Mouse (Mus musculus) thymus, adult 2 months (tissue): Measurements from ENCODE around the gene Rreb1. TPM values are rescaled to one million over a fixed set of nuclear protein-coding genes. Genes with fewer than 3 reads are reported as not detected.
"Not testable (repeated sequence)": the region's sequence is repeated elsewhere in the genome, so short reads cannot be mapped to it uniquely, and the experiment has no call there.

Experiments
- DNase-seq: peaks from one replicate; pipeline ENCODE4 v3.0.0; 2021
- H3K27ac ChIP-seq: fragments of 200-500 bp; 2 replicates; pipeline ENCODE4 v1.5.1; 2012; ENCODE audit warnings: low read length, control low read depth; ENCODE audit not compliant: control insufficient read depth, insufficient read depth
- H3K27me3 ChIP-seq: fragments of 200-500 bp; 2 replicates; pipeline ENCODE4 v1.6.1; 2012; ENCODE audit warnings: mild to moderate bottlenecking, low read length, moderate library complexity, mixed read lengths; ENCODE audit not compliant: control insufficient read depth, insufficient read depth
- H3K36me3 ChIP-seq: fragments of 200-500 bp; 2 replicates; pipeline ENCODE4 v1.6.1; 2012; ENCODE audit warnings: mild to moderate bottlenecking, low read length, moderate library complexity; ENCODE audit not compliant: control insufficient read depth, insufficient read depth
- H3K4me1 ChIP-seq: fragments of 200-500 bp; replicated peaks from 2 replicates; pipeline ENCODE4 v1.6.1; 2012; ENCODE audit warnings: low read length; ENCODE audit not compliant: control insufficient read depth, insufficient read depth
- H3K4me3 ChIP-seq: fragments of 200-500 bp; 2 replicates; pipeline ENCODE4 v1.5.1; 2012; ENCODE audit warnings: mild to moderate bottlenecking, low read length, control low read depth, moderate library complexity; ENCODE audit not compliant: control insufficient read depth, insufficient read depth
- CTCF ChIP-seq: fragments of 200-500 bp; IDR thresholded peaks from 2 replicates; pipeline ENCODE4 v1.5.1; 2012; ENCODE audit warnings: mild to moderate bottlenecking, control low read depth, low read length, moderate library complexity, borderline replicate concordance; ENCODE audit not compliant: control insufficient read depth, poor library complexity, insufficient read depth; ENCODE audit errors: extremely low read depth
- POLR2A ChIP-seq: fragments of 200-500 bp; IDR thresholded peaks from 2 replicates; pipeline ENCODE4 v1.6.1; 2012; ENCODE audit warnings: mild to moderate bottlenecking, low read length, control low read depth, moderate library complexity; ENCODE audit not compliant: control insufficient read depth, poor library complexity, insufficient read depth; ENCODE audit errors: extremely low read depth
- WGBS: fragments of 180-500 bp; shearing (Covaris S2); methylation state at CpG from one replicate; pipeline ENCODE4 v1.1.7; 2018; 5-methylcytosine and 5-hydroxymethylcytosine counted together
- polyA plus RNA-seq: library from polyadenylated mRNA; depleted of rRNA; stranded (reverse); fragments of >200 nt; gene quantifications from 2 replicates; pipeline ENCODE4 v1.2.3, GENCODE M21; 2012

Gene Rreb1
- polyA plus RNA-seq, 1 experiment: 37.5 TPM

GRCm38 (mm10) chr13:37830256-37830655 is 52.1 kb downstream of the Rreb1 start:
- no peak overlapping the region for H3K27ac ChIP-seq
- H3K27me3 ChIP-seq: no peaks in the 10 kb centered on the region
- WGBS: 37% methylated on average over 2 of the region's 2 CpGs
- H3K4me3 ChIP-seq: no peak overlapping the region
- H3K36me3 ChIP-seq: no peaks in the 10 kb centered on the region
- DNase-seq: no peak
- H3K4me1 ChIP-seq: peaks cover 35% of the 10 kb centered on the region
- no peak for TF ChIP-seq CTCF
- no peak for TF ChIP-seq POLR2A

GRCm38 (mm10) chr13:37830874-37831311 is 52.7 kb downstream of the Rreb1 start:
- H3K27ac ChIP-seq: no peak overlapping the region
- no peaks in the 10 kb centered on the region for H3K27me3 ChIP-seq
- H3K4me3 ChIP-seq: no peak overlapping the region
- no peaks in the 10 kb centered on the region for H3K36me3 ChIP-seq
- peaks cover 35% of the 10 kb centered on the region for H3K4me1 ChIP-seq
- WGBS: 60% methylated on average over 4 of the region's 4 CpGs
- TF ChIP-seq CTCF: no peak
- DNase-seq: no peak

GRCm38 (mm10) chr13:37832481-37832880 is 54.3 kb downstream of the Rreb1 start:
- WGBS: 57% methylated on average over 5 of the region's 5 CpGs

DNA sequence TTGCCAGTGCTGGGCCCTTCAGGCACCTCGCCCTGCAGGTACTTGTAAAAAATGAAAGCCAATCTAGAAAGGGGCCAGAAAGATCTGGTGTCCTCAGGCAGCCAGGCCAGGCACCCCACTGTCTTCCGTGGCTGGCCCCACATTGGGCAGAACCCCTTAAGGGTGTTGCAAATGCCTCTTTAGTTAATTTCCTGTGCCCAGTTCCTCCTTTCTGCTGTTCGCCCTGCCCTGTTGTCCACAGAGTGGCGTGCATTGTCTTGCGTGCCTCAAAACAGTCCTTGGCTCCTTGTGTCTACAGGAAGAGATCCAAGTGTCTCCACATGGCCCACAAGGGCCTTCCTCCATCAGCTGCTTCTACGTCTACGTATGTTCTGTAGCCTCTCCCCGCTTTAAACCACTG is 55.3 kb downstream of the Rreb1 start:
- Histone ChIP-seq H3K4me3 (no peak overlapping the region), H3K27ac (no peak overlapping the region), H3K4me1 (peaks cover 31% of the 10 kb centered on the region), H3K36me3 (no peaks in the 10 kb centered on the region), H3K27me3 (no peaks in the 10 kb centered on the region)
- no peak for TF ChIP-seq POLR2A
- TF ChIP-seq CTCF: no peak
- no peak for DNase-seq
- 66% methylated on average over 8 of the region's 8 CpGs for WGBS

More at GRCm38 (mm10) chr13:37832481-37832880, 54.3 kb downstream of the Rreb1 start:
- Histone ChIP-seq H3K27me3 (no peaks in the 10 kb centered on the region), H3K27ac (no peak overlapping the region), H3K4me3 (no peak overlapping the region), H3K4me1 (peaks cover 35% of the 10 kb centered on the region), H3K36me3 (no peaks in the 10 kb centered on the region)
- TF ChIP-seq POLR2A (no peak), CTCF (no peak)
- no peak for DNase-seq

GRCm38 (mm10) chr13:37835296-37835695 is 57.1 kb downstream of the Rreb1 start:
- no peaks in the 10 kb centered on the region for H3K36me3 ChIP-seq
- H3K27me3 ChIP-seq: no peaks in the 10 kb centered on the region
- H3K4me3 ChIP-seq: no peak overlapping the region
- no peak overlapping the region for H3K27ac ChIP-seq
- H3K4me1 ChIP-seq: peaks cover 28% of the 10 kb centered on the region
- no peak for DNase-seq
- no peak for TF ChIP-seq POLR2A
- no peak for TF ChIP-seq CTCF
- WGBS: 66% methylated on average over 1 of the region's 1 CpGs

GRCm38 (mm10) chr13:37835811-37836210 is 57.6 kb downstream of the Rreb1 start:
- not testable (repeated sequence) for DNase-seq, H3K36me3 ChIP-seq, H3K27me3 ChIP-seq, H3K27ac ChIP-seq, H3K4me3 ChIP-seq
- 98% methylated on average over 9 of the region's 9 CpGs for WGBS
- peaks cover 25% of the 10 kb centered on the region for H3K4me1 ChIP-seq

DNA sequence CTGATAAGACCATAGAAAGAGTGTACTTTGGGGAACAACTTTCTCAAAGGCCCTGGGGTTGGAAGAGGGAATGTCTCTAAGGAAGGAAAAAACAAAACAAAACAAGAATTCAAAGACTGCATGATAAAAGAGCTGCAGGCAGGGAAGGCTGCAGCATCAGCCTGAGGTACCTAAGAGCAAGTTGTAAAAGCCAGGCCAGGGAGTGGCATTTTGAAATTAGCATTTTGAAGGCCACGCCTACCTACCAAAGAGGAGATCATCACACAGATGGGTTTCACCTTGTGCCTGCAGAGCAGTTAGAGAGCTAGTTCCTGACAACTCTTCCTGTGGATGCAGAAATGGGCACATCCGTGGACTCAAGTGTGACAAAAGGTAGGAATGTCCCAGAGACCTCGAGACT is 59.2 kb downstream of the Rreb1 start:
- H3K36me3 ChIP-seq: no peaks in the 10 kb centered on the region
- TF ChIP-seq POLR2A (no peak), CTCF (no peak)
- DNase-seq: no peak

More for the DNA sequence above, 59.2 kb downstream of the Rreb1 start:
- WGBS: 89% methylated on average over 3 of the region's 3 CpGs
- H3K4me1 ChIP-seq: peaks cover 23% of the 10 kb centered on the region
- H3K27ac ChIP-seq: no peak overlapping the region
- H3K27me3 ChIP-seq: no peaks in the 10 kb centered on the region
- H3K4me3 ChIP-seq: no peak overlapping the region
